Mouse (Mus musculus) 416B (cell line): ENCODE data around the gene Klf13.

ENCODE experiments used
- DNase-seq: peaks from one replicate; pipeline ENCODE4 v3.0.0; 2011; ENCODE audit warnings: low read depth

Gene Klf13

GRCm38 (mm10) chr7:63887034-63887551 is 51.6 kb downstream of the Klf13 start:
- DNase-seq: peak; percentile 13

- no peak for DNase-seq
Measured at GRCm38 (mm10) chr7:63885025-63885424, 53.7 kb downstream of the Klf13 start.

GRCm38 (mm10) chr7:63882739-63883138 is 56.0 kb downstream of the Klf13 start:
- DNase-seq: no peak

- no peak for DNase-seq
Measured at GRCm38 (mm10) chr7:63879583-63879982, 59.1 kb downstream of the Klf13 start.

- DNase-seq: no peak
Measured at GRCm38 (mm10) chr7:63877610-63878009, 61.1 kb downstream of the Klf13 start.

- DNase-seq: peak; percentile 76
Measured at GRCm38 (mm10) chr7:63876640-63877039, 62.1 kb downstream of the Klf13 start.

- no peak for DNase-seq
Measured at GRCm38 (mm10) chr7:63875686-63876085, 63.0 kb downstream of the Klf13 start.

- no peak for DNase-seq
Measured at GRCm38 (mm10) chr7:63873880-63874279, 64.8 kb downstream of the Klf13 start.

GRCm38 (mm10) chr7:63871698-63872097 is 67.0 kb downstream of the Klf13 start:
- DNase-seq: peak; percentile 25

GRCm38 (mm10) chr7:63868356-63868918 is 70.3 kb downstream of the Klf13 start:
- DNase-seq: no peak

- no peak for DNase-seq
Measured at GRCm38 (mm10) chr7:63865911-63866310, 72.8 kb downstream of the Klf13 start.

GRCm38 (mm10) chr7:63863046-63863445 is 75.7 kb downstream of the Klf13 start:
- DNase-seq: no peak

- DNase-seq: no peak
Measured at GRCm38 (mm10) chr7:63861123-63861522, 77.6 kb downstream of the Klf13 start.

GRCm38 (mm10) chr7:63858571-63859152 is 80.1 kb downstream of the Klf13 start:
- no peak for DNase-seq

- no peak for DNase-seq
Measured at GRCm38 (mm10) chr7:63857771-63858417, 80.8 kb downstream of the Klf13 start.

GRCm38 (mm10) chr7:63855283-63855682 is 83.4 kb downstream of the Klf13 start:
- DNase-seq: peak; percentile 77

GRCm38 (mm10) chr7:63851841-63852533 is 86.7 kb downstream of the Klf13 start:
- peak; percentile 50 for DNase-seq
